Mouse (Mus musculus) liver, embryonic 13.5 days (tissue): ENCODE measurements around the gene Olfr464. TPM values are rescaled to one million over a fixed set of nuclear protein-coding genes. Genes with fewer than 3 reads are reported as not detected.

Experiments
- ATAC-seq: fragments of 200-750 bp; cut with Nextera tagmentation; 2 replicates; pipeline ENCODE4 v1.8.0; 2017; ENCODE audit warnings: low read depth, mild to moderate bottlenecking, moderate number of reproducible peaks, moderate library complexity
- DNase-seq: peaks from one replicate; pipeline ENCODE4 v3.0.0; 2022
- H3K27ac ChIP-seq: fragments of 300-500 bp; sonication (generic); 2 replicates; pipeline ENCODE4 v1.5.1; 2015; ENCODE audit warnings: moderate library complexity, mild to moderate bottlenecking, inconsistent platforms
- H3K27me3 ChIP-seq: fragments of 300-500 bp; sonication (generic); 2 replicates; pipeline ENCODE4 v1.6.1; 2015; ENCODE audit warnings: mild to moderate bottlenecking, inconsistent platforms
- H3K36me3 ChIP-seq: fragments of 300-500 bp; sonication (generic); 2 replicates; pipeline ENCODE4 v1.6.1; 2015; ENCODE audit warnings: mild to moderate bottlenecking, inconsistent platforms
- H3K4me1 ChIP-seq: fragments of 300-500 bp; sonication (generic); replicated peaks from 2 replicates; pipeline ENCODE4 v1.6.1; 2015; ENCODE audit warnings: inconsistent platforms
- H3K4me2 ChIP-seq: fragments of 300-500 bp; sonication (generic); 2 replicates; pipeline ENCODE4 v1.6.1; 2015; ENCODE audit warnings: inconsistent platforms, mild to moderate bottlenecking, moderate library complexity
- H3K4me3 ChIP-seq: fragments of 300-500 bp; sonication (generic); replicated peaks from 2 replicates; pipeline ENCODE4 v1.5.1; 2015; ENCODE audit warnings: mild to moderate bottlenecking, inconsistent platforms
- H3K9ac ChIP-seq: fragments of 300-500 bp; sonication (generic); 2 replicates; pipeline ENCODE4 v1.6.1; 2015; ENCODE audit warnings: mild to moderate bottlenecking, inconsistent platforms
- H3K9me3 ChIP-seq: fragments of 300-500 bp; sonication (generic); replicated peaks from 2 replicates; pipeline ENCODE4 v1.6.1; 2016; ENCODE audit warnings: inconsistent platforms
- WGBS: fragments of 180-500 bp; shearing (Covaris S2); methylation state at CpG from one replicate; pipeline ENCODE4 v1.1.7; 2015; ENCODE audit not compliant: insufficient replicate concordance; 5-methylcytosine and 5-hydroxymethylcytosine counted together
- polyA plus RNA-seq: library from polyadenylated mRNA; unstranded; fragments of >200 nt; fragmentation: Nextera tagmentation; extraction: Ambion mirVana; gene quantifications from 2 replicates; pipeline ENCODE4 v1.2.1, GENCODE M21; 2015

Gene Olfr464
- not detected in 2 replicates for polyA plus RNA-seq

- Histone ChIP-seq H3K27ac (no peak within 1 kb of the TSS), H3K27me3 (no peaks in the 10 kb centered on the region), H3K9me3 (no peaks in the 10 kb centered on the region), H3K9ac (no peak within 1 kb of the TSS), H3K4me2 (no peak within 1 kb of the TSS), H3K36me3 (no peaks in the 10 kb centered on the region), H3K4me1 (no peaks in the 10 kb centered on the region), H3K4me3 (no peak within 1 kb of the TSS)
- WGBS, result 25% methylated on average over 5 of the region's 5 CpGs
- DNase-seq (peak; percentile 7), ATAC-seq (no peak)
Observed at GRCm38 (mm10) chr11:87920966-87921365, at the start of gene Olfr464. Gene Olfr464, minus strand, starts transcription at chr11:87920967.

GRCm38 (mm10) chr11:87968356-87969122 is 47.8 kb upstream of the Olfr464 start:
- 12% methylated on average over 18 of the region's 20 CpGs for WGBS
- Histone ChIP-seq H3K4me3 (no peak overlapping the region), H3K4me2 (peak overlapping the region; percentile 37), H3K27ac (no peak overlapping the region), H3K27me3 (peaks cover 23% of the 10 kb centered on the region), H3K9ac (0 out of 2 replicates have a peak overlapping the region, but pooled peaks have one; percentile 17), H3K4me1 (peaks cover 12% of the 10 kb centered on the region), H3K36me3 (no peaks in the 10 kb centered on the region), H3K9me3 (no peaks in the 10 kb centered on the region)
- DNase-seq (no peak), ATAC-seq (peak; percentile 29; the same call in 1 of the 2 replicates)

DNA sequence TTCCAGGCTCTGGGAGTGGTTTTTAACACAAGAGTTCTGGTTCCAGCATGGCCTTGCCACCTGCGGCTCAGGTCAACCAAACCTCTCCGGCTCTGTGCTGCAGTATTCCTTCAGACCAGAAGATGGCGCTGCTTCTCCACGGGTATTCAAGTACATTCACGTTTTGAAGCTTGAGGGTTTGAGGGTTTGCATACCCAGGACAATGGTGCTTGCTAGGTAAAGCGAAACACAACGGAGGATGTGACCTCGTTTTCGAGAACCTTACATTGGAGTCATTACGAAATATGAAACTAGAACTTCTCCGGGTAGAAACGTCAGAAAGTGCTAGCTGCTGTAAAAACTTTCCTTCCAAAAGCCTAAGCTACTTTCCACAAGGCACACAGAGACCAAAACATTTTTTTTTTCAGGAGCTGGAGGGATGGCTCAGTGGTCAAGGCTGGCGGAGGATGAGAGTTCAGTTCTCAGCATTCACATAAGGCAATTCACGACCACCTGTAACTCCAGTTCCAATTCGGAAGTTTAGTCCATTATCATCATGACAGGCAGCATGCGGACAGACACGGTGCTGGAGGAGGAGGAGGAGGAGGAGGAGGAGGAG is 47.0 kb upstream of the Olfr464 start:
- 1% methylated on average over 17 of the region's 17 CpGs for WGBS
- Histone ChIP-seq H3K9me3 (no peaks in the 10 kb centered on the region), H3K9ac (no peak overlapping the region), H3K4me1 (peaks cover 12% of the 10 kb centered on the region), H3K27ac (no peak overlapping the region), H3K36me3 (no peaks in the 10 kb centered on the region), H3K27me3 (peaks cover 18% of the 10 kb centered on the region), H3K4me3 (peak overlapping the region; percentile 7; the same call in 1 of the 2 replicates), H3K4me2 (peak overlapping the region; percentile 53)
- DNase-seq (peak; percentile 66), ATAC-seq (no peak)

DNA sequence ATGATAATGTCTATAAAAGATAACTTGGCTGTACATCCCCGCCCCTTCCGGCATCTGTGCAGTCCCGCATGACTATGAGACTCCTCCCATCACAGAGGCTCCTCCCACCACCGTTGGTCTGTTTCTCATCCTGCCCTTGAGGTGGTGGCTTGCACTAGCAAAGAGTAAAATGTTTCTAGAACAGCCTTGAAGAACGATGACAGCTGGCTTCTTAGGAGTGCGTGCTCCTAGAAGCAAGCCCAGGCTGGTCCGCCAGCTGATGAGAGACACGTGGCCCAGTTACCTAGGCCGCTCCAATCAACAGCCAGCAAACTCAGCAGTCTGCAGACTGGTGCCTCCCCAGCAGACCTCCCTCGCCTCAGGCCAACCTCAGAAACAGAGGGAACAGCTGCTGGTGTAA is 45.4 kb upstream of the Olfr464 start:
- peaks cover 12% of the 10 kb centered on the region for H3K4me1 ChIP-seq
- ATAC-seq (no peak), DNase-seq (no peak)
- no peaks in the 10 kb centered on the region for H3K36me3 ChIP-seq
- WGBS, result 36% methylated on average over 10 of the region's 10 CpGs
- H3K4me2 ChIP-seq, result no peak overlapping the region
- H3K4me3 ChIP-seq, result no peak overlapping the region
- H3K9ac ChIP-seq, result no peak overlapping the region
- no peak overlapping the region for H3K27ac ChIP-seq
- peaks cover 18% of the 10 kb centered on the region for H3K27me3 ChIP-seq
- H3K9me3 ChIP-seq, result no peaks in the 10 kb centered on the region

- Histone ChIP-seq H3K36me3 (no peaks in the 10 kb centered on the region), H3K4me2 (no peak overlapping the region), H3K27ac (no peak overlapping the region), H3K9ac (no peak overlapping the region), H3K4me3 (no peak overlapping the region), H3K27me3 (peaks cover 11% of the 10 kb centered on the region; the same call in 1 of the 2 replicates), H3K4me1 (peaks cover 12% of the 10 kb centered on the region), H3K9me3 (no peaks in the 10 kb centered on the region)
- DNase-seq (no peak), ATAC-seq (no peak)
- 29% methylated on average over 3 of the region's 3 CpGs for WGBS
Observed at GRCm38 (mm10) chr11:87965293-87965692, 44.5 kb upstream of the Olfr464 start.

DNA sequence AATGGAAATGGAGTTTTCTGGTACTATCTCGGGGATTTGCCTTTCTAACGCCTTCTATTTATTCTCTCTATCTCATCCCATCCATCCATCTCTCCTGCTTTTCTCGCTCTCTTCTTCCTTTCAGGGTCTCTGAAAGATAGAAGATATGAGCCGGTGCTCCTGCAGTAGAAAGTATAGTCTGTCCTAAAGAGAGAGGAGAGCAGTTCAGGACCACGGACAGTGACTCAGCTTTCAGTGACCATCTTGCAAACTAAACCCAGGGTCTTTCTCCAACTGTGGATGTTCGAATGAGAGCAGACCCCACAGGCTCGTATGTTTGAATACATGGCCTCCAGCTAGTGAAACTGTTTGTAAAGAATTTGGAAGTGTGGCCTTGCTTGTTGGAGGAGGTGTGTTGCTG is 36.3 kb upstream of the Olfr464 start:
- Histone ChIP-seq H3K4me2 (no peak overlapping the region), H3K9me3 (no peaks in the 10 kb centered on the region), H3K36me3 (no peaks in the 10 kb centered on the region), H3K27me3 (no peaks in the 10 kb centered on the region), H3K9ac (no peak overlapping the region), H3K27ac (no peak overlapping the region), H3K4me3 (no peak overlapping the region), H3K4me1 (no peaks in the 10 kb centered on the region)
- 25% methylated on average over 7 of the region's 7 CpGs for WGBS
- ATAC-seq, result no peak
- DNase-seq, result no peak

GRCm38 (mm10) chr11:87955144-87955543 is 34.4 kb upstream of the Olfr464 start:
- Histone ChIP-seq H3K27ac (no peak overlapping the region), H3K4me2 (no peak overlapping the region), H3K36me3 (no peaks in the 10 kb centered on the region), H3K9ac (no peak overlapping the region), H3K9me3 (no peaks in the 10 kb centered on the region), H3K4me1 (no peaks in the 10 kb centered on the region), H3K4me3 (no peak overlapping the region), H3K27me3 (no peaks in the 10 kb centered on the region)
- DNase-seq (no peak), ATAC-seq (no peak)
- 8% methylated on average over 1 of the region's 1 CpGs for WGBS

GRCm38 (mm10) chr11:87949990-87950389 is 29.2 kb upstream of the Olfr464 start:
- Histone ChIP-seq H3K27ac (no peak overlapping the region), H3K4me1 (no peaks in the 10 kb centered on the region), H3K27me3 (0 out of 2 replicates have a peak, but pooled peaks cover 3% of the 10 kb centered on the region), H3K9me3 (no peaks in the 10 kb centered on the region), H3K36me3 (no peaks in the 10 kb centered on the region), H3K9ac (no peak overlapping the region), H3K4me3 (no peak overlapping the region), H3K4me2 (no peak overlapping the region)
- ATAC-seq (no peak), DNase-seq (no peak)
- WGBS, result 0% methylated on average over 2 of the region's 2 CpGs

- Histone ChIP-seq H3K27me3 (no peaks in the 10 kb centered on the region), H3K4me2 (no peak overlapping the region), H3K9me3 (no peaks in the 10 kb centered on the region), H3K9ac (no peak overlapping the region), H3K4me1 (no peaks in the 10 kb centered on the region), H3K36me3 (no peaks in the 10 kb centered on the region), H3K27ac (no peak overlapping the region), H3K4me3 (no peak overlapping the region)
- ATAC-seq (no peak), DNase-seq (no peak)
- 44% methylated on average over 3 of the region's 3 CpGs for WGBS
Observed at GRCm38 (mm10) chr11:87935467-87935866, 14.7 kb upstream of the Olfr464 start.

DNA sequence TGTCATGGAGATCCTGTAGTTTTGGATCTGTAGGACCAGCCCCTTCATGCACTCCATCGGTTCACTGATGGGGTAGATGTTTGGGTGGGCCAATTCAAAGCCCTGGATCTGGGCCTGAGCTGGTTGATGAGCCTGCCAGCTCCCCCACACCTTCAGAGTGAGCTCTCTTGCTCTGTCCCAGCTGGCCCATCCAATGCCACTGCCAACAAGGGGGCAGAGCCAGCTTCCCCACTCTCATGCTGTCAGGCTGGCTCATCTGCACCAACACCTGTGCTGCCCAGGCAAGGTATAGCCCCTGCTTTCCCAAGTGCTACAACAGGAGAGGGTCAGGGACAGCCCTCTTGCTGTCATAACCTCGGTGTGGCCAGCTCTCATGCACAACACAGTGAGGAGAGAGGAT is 13.0 kb upstream of the Olfr464 start:
- Histone ChIP-seq H3K4me3 (no peak overlapping the region), H3K9me3 (no peaks in the 10 kb centered on the region), H3K9ac (no peak overlapping the region), H3K27me3 (no peaks in the 10 kb centered on the region), H3K27ac (no peak overlapping the region), H3K4me2 (no peak overlapping the region), H3K36me3 (no peaks in the 10 kb centered on the region), H3K4me1 (no peaks in the 10 kb centered on the region)
- no peak for ATAC-seq
- WGBS, result 48% methylated on average over 2 of the region's 2 CpGs
- DNase-seq, result no peak

GRCm38 (mm10) chr11:87930348-87930747 is 9.6 kb upstream of the Olfr464 start:
- Histone ChIP-seq H3K9ac (no peak overlapping the region), H3K36me3 (no peaks in the 10 kb centered on the region), H3K4me2 (no peak overlapping the region), H3K27ac (no peak overlapping the region), H3K9me3 (no peaks in the 10 kb centered on the region), H3K4me1 (no peaks in the 10 kb centered on the region), H3K27me3 (no peaks in the 10 kb centered on the region), H3K4me3 (no peak overlapping the region)
- WGBS, result 74% methylated on average over 2 of the region's 2 CpGs
- no peak for ATAC-seq
- no peak for DNase-seq

GRCm38 (mm10) chr11:87920301-87920700 is 466 bp downstream of the Olfr464 start:
- no peak overlapping the region for H3K4me3 ChIP-seq
- H3K36me3 ChIP-seq, result no peaks in the 10 kb centered on the region
- H3K4me2 ChIP-seq, result no peak overlapping the region
- 65% methylated on average over 2 of the region's 2 CpGs for WGBS
- ATAC-seq, result no peak
- no peak overlapping the region for H3K9ac ChIP-seq
- DNase-seq, result no peak
- no peaks in the 10 kb centered on the region for H3K9me3 ChIP-seq
- H3K4me1 ChIP-seq, result no peaks in the 10 kb centered on the region
- no peak overlapping the region for H3K27ac ChIP-seq
- no peaks in the 10 kb centered on the region for H3K27me3 ChIP-seq
